Mouse (Mus musculus): ENCODE results near the gene Ccl4. TPM values are rescaled to one million over a fixed set of nuclear protein-coding genes. Genes with fewer than 3 reads are reported as not detected.

Gene Ccl4
- polyA plus RNA-seq, 1 experiment, result 2.6 TPM

- WGBS, result 24% methylated on average over 2 of the region's 2 CpGs
- Histone ChIP-seq H3K4me1 (ENCODE audit: control insufficient read depth, insufficient read depth, insufficient read length, low read length) (peaks cover 11% of the 10 kb centered on the region; the same call in 1 of the 2 replicates), H3K4me3 (ENCODE audit: low read depth, low read length) (no peak overlapping the region), H3K27ac (ENCODE audit: insufficient read depth, low read depth, low read length) (no peak overlapping the region), H3K36me3 (ENCODE audit: control insufficient read depth, insufficient read depth, low read length) (no peaks in the 10 kb centered on the region), H3K27me3 (ENCODE audit: control insufficient read depth, insufficient read depth, low read length) (no peaks in the 10 kb centered on the region)
- TF ChIP-seq POLR2A (IDR thresholded peaks at IDR 0.05; ENCODE audit: low read depth, low read length), result no peak
- no peak for TF ChIP-seq CTCF (IDR thresholded peaks at IDR 0.05; ENCODE audit: extremely low read depth, insufficient read length, insufficient replicate concordance, low read depth, low read length)
Measured at GRCm38 (mm10) chr11:83641216-83641615, 21.2 kb upstream of the Ccl4 start.

- no peaks in the 10 kb centered on the region for H3K36me3 ChIP-seq (ENCODE audit: control insufficient read depth, insufficient read depth, low read length)
- H3K27ac ChIP-seq (ENCODE audit: insufficient read depth, low read depth, low read length), result no peak within 1 kb of the TSS
- H3K27me3 ChIP-seq (ENCODE audit: control insufficient read depth, insufficient read depth, low read length), result no peaks in the 10 kb centered on the region
- 86% methylated on average over 1 of the region's 1 CpGs for WGBS
- peaks cover 5% of the 10 kb centered on the region; the same call in 1 of the 2 replicates for H3K4me1 ChIP-seq (ENCODE audit: control insufficient read depth, insufficient read depth, insufficient read length, low read length)
- no peak for TF ChIP-seq POLR2A (IDR thresholded peaks at IDR 0.05; ENCODE audit: low read depth, low read length)
- no peak for TF ChIP-seq CTCF (IDR thresholded peaks at IDR 0.05; ENCODE audit: extremely low read depth, insufficient read length, insufficient replicate concordance, low read depth, low read length)
- H3K4me3 ChIP-seq (ENCODE audit: low read depth, low read length), result no peak within 1 kb of the TSS
Measured at GRCm38 (mm10) chr11:83645521-83645920, 16.9 kb upstream of the Ccl4 start, which contains the start of gene Rpl9-ps1. TSS of gene Rpl9-ps1 (minus strand) at chr11:83645621.

- TF ChIP-seq CTCF (IDR thresholded peaks at IDR 0.05; ENCODE audit: extremely low read depth, insufficient read length, insufficient replicate concordance, low read depth, low read length) (no peak), POLR2A (IDR thresholded peaks at IDR 0.05; ENCODE audit: low read depth, low read length) (no peak)
- H3K27ac ChIP-seq (ENCODE audit: insufficient read depth, low read depth, low read length), result no peak overlapping the region
- peaks cover 3% of the 10 kb centered on the region; the same call in 1 of the 2 replicates for H3K4me1 ChIP-seq (ENCODE audit: control insufficient read depth, insufficient read depth, insufficient read length, low read length)
- H3K4me3 ChIP-seq (ENCODE audit: low read depth, low read length), result no peak overlapping the region
- H3K27me3 ChIP-seq (ENCODE audit: control insufficient read depth, insufficient read depth, low read length), result no peaks in the 10 kb centered on the region
- H3K36me3 ChIP-seq (ENCODE audit: control insufficient read depth, insufficient read depth, low read length), result no peaks in the 10 kb centered on the region
- WGBS, result 97% methylated on average over 6 of the region's 6 CpGs
Measured at GRCm38 (mm10) chr11:83646356-83647149, 15.8 kb upstream of the Ccl4 start.

- TF ChIP-seq POLR2A (IDR thresholded peaks at IDR 0.05; ENCODE audit: low read depth, low read length), result no peak
- TF ChIP-seq CTCF (IDR thresholded peaks at IDR 0.05; ENCODE audit: extremely low read depth, insufficient read length, insufficient replicate concordance, low read depth, low read length), result no peak
- H3K36me3 ChIP-seq (ENCODE audit: control insufficient read depth, insufficient read depth, low read length), result no peaks in the 10 kb centered on the region
- no peaks in the 10 kb centered on the region for H3K4me1 ChIP-seq (ENCODE audit: control insufficient read depth, insufficient read depth, insufficient read length, low read length)
- H3K27ac ChIP-seq (ENCODE audit: insufficient read depth, low read depth, low read length), result peak within 1 kb of the TSS; percentile 53
- no peaks in the 10 kb centered on the region for H3K27me3 ChIP-seq (ENCODE audit: control insufficient read depth, insufficient read depth, low read length)
- H3K4me3 ChIP-seq (ENCODE audit: low read depth, low read length), result peak within 1 kb of the TSS; percentile 24; the same call in 1 of the 2 replicates
- 78% methylated on average over 8 of the region's 8 CpGs for WGBS
Measured at GRCm38 (mm10) chr11:83649305-83649841, 13.0 kb upstream of the Ccl4 start, which contains the start of gene Ccl3. TSS of gene Ccl3 (minus strand) at chr11:83649355.

- Histone ChIP-seq H3K4me1 (ENCODE audit: control insufficient read depth, insufficient read depth, insufficient read length, low read length) (no peaks in the 10 kb centered on the region), H3K27ac (ENCODE audit: insufficient read depth, low read depth, low read length) (no peak overlapping the region), H3K4me3 (ENCODE audit: low read depth, low read length) (no peak overlapping the region), H3K27me3 (ENCODE audit: control insufficient read depth, insufficient read depth, low read length) (no peaks in the 10 kb centered on the region), H3K36me3 (ENCODE audit: control insufficient read depth, insufficient read depth, low read length) (no peaks in the 10 kb centered on the region)
- TF ChIP-seq CTCF (IDR thresholded peaks at IDR 0.05; ENCODE audit: extremely low read depth, insufficient read length, insufficient replicate concordance, low read depth, low read length), result no peak
- TF ChIP-seq POLR2A (IDR thresholded peaks at IDR 0.05; ENCODE audit: low read depth, low read length), result no peak
- 88% methylated on average over 8 of the region's 8 CpGs for WGBS
Measured at GRCm38 (mm10) chr11:83654606-83655005, 7.8 kb upstream of the Ccl4 start.

GRCm38 (mm10) chr11:83657508-83657907 is 4.9 kb upstream of the Ccl4 start:
- no peaks in the 10 kb centered on the region for H3K27me3 ChIP-seq (ENCODE audit: control insufficient read depth, insufficient read depth, low read length)
- no peaks in the 10 kb centered on the region for H3K4me1 ChIP-seq (ENCODE audit: control insufficient read depth, insufficient read depth, insufficient read length, low read length)
- no peak overlapping the region for H3K27ac ChIP-seq (ENCODE audit: insufficient read depth, low read depth, low read length)
- H3K4me3 ChIP-seq (ENCODE audit: low read depth, low read length), result no peak overlapping the region
- TF ChIP-seq CTCF (IDR thresholded peaks at IDR 0.05; ENCODE audit: extremely low read depth, insufficient read length, insufficient replicate concordance, low read depth, low read length) (no peak), POLR2A (IDR thresholded peaks at IDR 0.05; ENCODE audit: low read depth, low read length) (no peak)
- WGBS, result 84% methylated on average over 3 of the region's 3 CpGs
- H3K36me3 ChIP-seq (ENCODE audit: control insufficient read depth, insufficient read depth, low read length), result no peaks in the 10 kb centered on the region

- TF ChIP-seq POLR2A (IDR thresholded peaks at IDR 0.05; ENCODE audit: low read depth, low read length) (no peak), CTCF (IDR thresholded peaks at IDR 0.05; ENCODE audit: extremely low read depth, insufficient read length, insufficient replicate concordance, low read depth, low read length) (no peak)
Measured at GRCm38 (mm10) chr11:83658797-83659196, 3.6 kb upstream of the Ccl4 start.

More at GRCm38 (mm10) chr11:83658797-83659196, 3.6 kb upstream of the Ccl4 start:
- Histone ChIP-seq H3K36me3 (ENCODE audit: control insufficient read depth, insufficient read depth, low read length) (no peaks in the 10 kb centered on the region), H3K4me1 (ENCODE audit: control insufficient read depth, insufficient read depth, insufficient read length, low read length) (no peaks in the 10 kb centered on the region), H3K27me3 (ENCODE audit: control insufficient read depth, insufficient read depth, low read length) (no peaks in the 10 kb centered on the region), H3K27ac (ENCODE audit: insufficient read depth, low read depth, low read length) (no peak overlapping the region), H3K4me3 (ENCODE audit: low read depth, low read length) (no peak overlapping the region)
- 68% methylated on average over 6 of the region's 6 CpGs for WGBS

All from small intestine, adult 2 months (tissue).